Mouse (Mus musculus): ENCODE measurements at regions not wholly inside any gene's neighbourhood (a gene's known extent, or its start where the extent isn't known, plus 50 kb on each side); places are given as distances from the start of the nearest gene placed in this dataset.

GRCm38 (mm10) chr4:153236680-153237079 lies 245.9 kb downstream of the Ajap1 start:
- 19% methylated on average over 12 of the region's 12 CpGs for WGBS
- TF ChIP-seq CTCF (IDR thresholded peaks at IDR 0.05; ENCODE audit: insufficient read depth, low read length) (no peak), POLR2A (IDR thresholded peaks at IDR 0.05; ENCODE audit: borderline replicate concordance, extremely low read depth, low read depth, low read length) (no peak)

GRCm38 (mm10) chr4:153233762-153234161 lies 248.8 kb downstream of the Ajap1 start:
- WGBS: 58% methylated on average over 5 of the region's 5 CpGs
- TF ChIP-seq POLR2A (IDR thresholded peaks at IDR 0.05; ENCODE audit: borderline replicate concordance, extremely low read depth, low read depth, low read length) (no peak), CTCF (IDR thresholded peaks at IDR 0.05; ENCODE audit: insufficient read depth, low read length) (no peak)

More at GRCm38 (mm10) chr4:153236680-153237079, 245.9 kb downstream of the Ajap1 start:
- no peak for DNase-seq
- no peaks in the 10 kb centered on the region for H3K4me1 ChIP-seq (ENCODE audit: control insufficient read depth, insufficient read depth, low read length)
- H3K4me3 ChIP-seq (replicated peaks; ENCODE audit: extremely low read depth, low read depth, low read length): no peak overlapping the region

GRCm38 (mm10) chr4:153229221-153229620 lies 253.4 kb downstream of the Ajap1 start:
- DNase-seq: no peak
- WGBS: 37% methylated on average over 5 of the region's 5 CpGs
- H3K4me1 ChIP-seq (ENCODE audit: control insufficient read depth, insufficient read depth, low read length): peaks cover 2% of the 10 kb centered on the region; the same call in 1 of the 2 replicates
- TF ChIP-seq CTCF (IDR thresholded peaks at IDR 0.05; ENCODE audit: insufficient read depth, low read length) (no peak), POLR2A (IDR thresholded peaks at IDR 0.05; ENCODE audit: borderline replicate concordance, extremely low read depth, low read depth, low read length) (no peak)
- H3K4me3 ChIP-seq (replicated peaks; ENCODE audit: extremely low read depth, low read depth, low read length): no peak overlapping the region

More at GRCm38 (mm10) chr4:153233762-153234161, 248.8 kb downstream of the Ajap1 start:
- no peak for DNase-seq
- no peaks in the 10 kb centered on the region for H3K4me1 ChIP-seq (ENCODE audit: control insufficient read depth, insufficient read depth, low read length)
- no peak overlapping the region for H3K4me3 ChIP-seq (replicated peaks; ENCODE audit: extremely low read depth, low read depth, low read length)

- Histone ChIP-seq H3K4me1 (ENCODE audit: control insufficient read depth, insufficient read depth, low read length) (peaks cover 2% of the 10 kb centered on the region; the same call in 1 of the 2 replicates), H3K4me3 (replicated peaks; ENCODE audit: extremely low read depth, low read depth, low read length) (no peak overlapping the region)
- TF ChIP-seq CTCF (IDR thresholded peaks at IDR 0.05; ENCODE audit: insufficient read depth, low read length) (no peak), POLR2A (IDR thresholded peaks at IDR 0.05; ENCODE audit: borderline replicate concordance, extremely low read depth, low read depth, low read length) (no peak)
- 57% methylated on average over 13 of the region's 13 CpGs for WGBS
- DNase-seq: no peak
These were observed 254.8 kb downstream of the Ajap1 start for GRCm38 (mm10) chr4:153227680-153228420.

GRCm38 (mm10) chr4:153224618-153225177 lies 257.9 kb downstream of the Ajap1 start:
- TF ChIP-seq CTCF (IDR thresholded peaks at IDR 0.05; ENCODE audit: insufficient read depth, low read length) (no peak), POLR2A (IDR thresholded peaks at IDR 0.05; ENCODE audit: borderline replicate concordance, extremely low read depth, low read depth, low read length) (no peak)
- Histone ChIP-seq H3K4me1 (ENCODE audit: control insufficient read depth, insufficient read depth, low read length) (peaks cover 2% of the 10 kb centered on the region; the same call in 1 of the 2 replicates), H3K4me3 (replicated peaks; ENCODE audit: extremely low read depth, low read depth, low read length) (no peak overlapping the region)
- WGBS: 16% methylated on average over 6 of the region's 6 CpGs
- DNase-seq: no peak

GRCm38 (mm10) chr4:153223019-153223418 lies 259.6 kb downstream of the Ajap1 start:
- no peak for DNase-seq
- 77% methylated on average over 5 of the region's 5 CpGs for WGBS

GRCm38 (mm10) chr4:153220485-153220884 lies 262.1 kb downstream of the Ajap1 start:
- TF ChIP-seq POLR2A (IDR thresholded peaks at IDR 0.05; ENCODE audit: borderline replicate concordance, extremely low read depth, low read depth, low read length) (no peak), CTCF (IDR thresholded peaks at IDR 0.05; ENCODE audit: insufficient read depth, low read length) (no peak)
- no peak overlapping the region for H3K4me3 ChIP-seq (replicated peaks; ENCODE audit: extremely low read depth, low read depth, low read length)
- 33% methylated on average over 5 of the region's 6 CpGs for WGBS
- H3K4me1 ChIP-seq (ENCODE audit: control insufficient read depth, insufficient read depth, low read length): peaks cover 2% of the 10 kb centered on the region; the same call in 1 of the 2 replicates
- no peak for DNase-seq

More at GRCm38 (mm10) chr4:153223019-153223418, 259.6 kb downstream of the Ajap1 start:
- no peak overlapping the region for H3K4me3 ChIP-seq (replicated peaks; ENCODE audit: extremely low read depth, low read depth, low read length)
- no peak for TF ChIP-seq POLR2A (IDR thresholded peaks at IDR 0.05; ENCODE audit: borderline replicate concordance, extremely low read depth, low read depth, low read length)
- TF ChIP-seq CTCF (IDR thresholded peaks at IDR 0.05; ENCODE audit: insufficient read depth, low read length): no peak
- peaks cover 2% of the 10 kb centered on the region; the same call in 1 of the 2 replicates for H3K4me1 ChIP-seq (ENCODE audit: control insufficient read depth, insufficient read depth, low read length)

- H3K4me3 ChIP-seq (replicated peaks; ENCODE audit: extremely low read depth, low read depth, low read length): no peak overlapping the region
- no peak for TF ChIP-seq CTCF (IDR thresholded peaks at IDR 0.05; ENCODE audit: insufficient read depth, low read length)
- TF ChIP-seq POLR2A (IDR thresholded peaks at IDR 0.05; ENCODE audit: borderline replicate concordance, extremely low read depth, low read depth, low read length): no peak
- 18% methylated on average over 7 of the region's 7 CpGs for WGBS
- DNase-seq: no peak
- H3K4me1 ChIP-seq (ENCODE audit: control insufficient read depth, insufficient read depth, low read length): peaks cover 2% of the 10 kb centered on the region; the same call in 1 of the 2 replicates
These were observed 262.5 kb downstream of the Ajap1 start for GRCm38 (mm10) chr4:153220074-153220473.

- no peak for TF ChIP-seq POLR2A (IDR thresholded peaks at IDR 0.05; ENCODE audit: borderline replicate concordance, extremely low read depth, low read depth, low read length)
- TF ChIP-seq CTCF (IDR thresholded peaks at IDR 0.05; ENCODE audit: insufficient read depth, low read length): no peak
- H3K4me1 ChIP-seq (ENCODE audit: control insufficient read depth, insufficient read depth, low read length): no peaks in the 10 kb centered on the region; the same call in 1 of the 2 replicates
- DNase-seq: no peak
- 34% methylated on average over 9 of the region's 9 CpGs for WGBS
- H3K4me3 ChIP-seq (replicated peaks; ENCODE audit: extremely low read depth, low read depth, low read length): no peak overlapping the region
These were observed 265.1 kb downstream of the Ajap1 start for GRCm38 (mm10) chr4:153217541-153217980.
